Mouse (Mus musculus): ENCODE measurements around the gene Iars2.

DNA sequence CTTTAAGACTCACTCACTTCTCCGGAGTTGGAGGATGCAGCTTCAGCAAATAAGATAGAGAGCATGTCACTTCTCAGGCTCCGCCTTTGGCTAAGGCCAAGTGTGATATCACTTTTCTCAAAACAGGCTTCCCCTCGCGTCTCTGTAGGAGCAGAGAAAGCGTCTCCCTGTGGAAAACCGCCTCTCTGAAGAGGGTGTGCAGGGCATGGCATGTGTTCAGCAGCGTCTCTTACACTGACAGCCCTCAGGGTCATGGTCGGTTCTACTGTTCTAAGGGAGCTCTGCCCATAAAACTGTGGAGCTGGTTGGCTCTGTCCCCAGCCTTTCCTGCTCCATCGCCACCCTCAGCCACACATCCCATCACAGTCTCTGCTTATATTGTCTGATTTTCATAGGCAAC, 49.9 kb downstream of the Iars2 start:
- TF ChIP-seq CTCF (IDR thresholded peaks at IDR 0.05; ENCODE audit: insufficient read depth, low read depth, low read length) (no peak), POLR2A (IDR thresholded peaks at IDR 0.05; ENCODE audit: insufficient read depth, low read depth, low read length) (no peak)
